Mouse (Mus musculus): ENCODE measurements around the gene Zfp36. TPM values are rescaled to one million over a fixed set of nuclear protein-coding genes. Genes with fewer than 3 reads are reported as not detected.

Gene Zfp36
- total RNA-seq, 2 experiments from 2014 or later = 11.4 to 27.2 TPM

GRCm38 (mm10) chr7:28384162-28384561, 4.1 kb upstream of the Zfp36 start:
- DNase-seq = no peak

DNA sequence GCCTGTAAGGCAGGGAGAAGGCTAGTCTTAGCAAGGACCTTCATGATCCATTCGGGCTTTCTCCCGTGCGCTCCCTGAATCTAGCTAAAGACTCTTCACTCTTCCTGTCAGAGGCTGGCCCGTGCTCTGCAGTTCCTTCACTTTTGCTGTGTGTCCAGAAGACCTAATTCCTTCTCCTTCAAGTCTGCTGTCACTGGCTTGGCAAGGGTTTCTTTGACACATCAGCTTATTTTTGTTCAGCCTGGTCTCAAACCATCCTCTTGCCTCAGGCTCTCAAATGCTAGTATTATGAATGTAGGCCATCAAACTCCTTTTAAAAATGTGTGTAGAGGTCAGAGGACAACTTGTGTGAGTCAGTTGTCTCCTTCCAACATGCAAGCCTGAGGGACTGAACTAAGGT, 3.6 kb upstream of the Zfp36 start:
- DNase-seq = no peak

GRCm38 (mm10) chr7:28382981-28383396, 2.9 kb upstream of the Zfp36 start:
- peak; percentile 66 for DNase-seq

DNA sequence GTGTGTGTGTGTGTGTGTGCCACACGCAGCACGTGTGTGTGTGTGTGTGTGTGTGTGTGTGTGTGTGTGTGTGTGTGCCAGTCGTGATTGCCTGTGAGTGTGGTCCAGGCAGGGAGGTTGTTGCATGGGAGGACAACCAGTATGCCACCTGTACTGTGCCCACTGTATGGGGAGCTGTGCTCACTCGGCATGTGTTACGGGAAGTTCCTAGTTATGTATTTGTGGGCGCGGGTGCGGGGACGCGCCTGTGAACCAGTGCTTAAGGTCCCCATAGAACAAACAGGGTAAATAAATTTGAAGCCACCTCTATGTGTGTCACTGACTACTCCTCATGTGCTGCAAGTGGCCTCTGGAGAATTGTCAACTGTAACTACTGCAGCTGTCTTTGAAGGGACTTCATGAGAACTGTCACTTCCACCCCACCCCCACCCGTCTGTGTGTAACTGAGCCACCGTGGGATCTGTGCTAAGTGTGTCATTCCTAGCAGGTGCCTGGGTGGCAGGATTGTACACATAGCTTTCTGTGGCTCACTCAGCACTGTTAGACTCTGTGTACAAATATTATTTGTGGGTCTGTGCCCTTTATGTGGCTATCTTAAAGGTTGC, 2.4 kb upstream of the Zfp36 start:
- no peak for DNase-seq

DNA sequence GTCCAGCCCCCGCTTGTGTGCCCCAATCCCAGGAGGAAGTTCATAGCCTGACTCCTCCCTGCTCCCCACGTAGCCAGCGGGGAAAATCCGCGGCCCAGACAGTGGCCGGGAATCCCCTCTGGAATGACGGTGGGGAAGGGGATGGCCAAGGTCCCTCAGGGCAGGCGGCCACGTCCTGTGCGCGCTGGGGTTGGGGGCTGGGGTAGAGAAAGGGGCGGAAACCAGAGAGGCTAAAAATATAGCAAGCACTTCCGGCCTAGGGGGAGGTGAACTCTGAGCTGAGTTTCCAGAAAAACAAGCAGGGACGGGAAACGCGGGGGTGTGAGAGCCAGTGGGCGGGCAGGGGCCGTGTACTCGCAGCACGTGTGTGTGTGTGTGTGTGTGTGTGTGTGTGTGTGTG, 1.9 kb upstream of the Zfp36 start:
- peak; percentile 88 for DNase-seq

DNA sequence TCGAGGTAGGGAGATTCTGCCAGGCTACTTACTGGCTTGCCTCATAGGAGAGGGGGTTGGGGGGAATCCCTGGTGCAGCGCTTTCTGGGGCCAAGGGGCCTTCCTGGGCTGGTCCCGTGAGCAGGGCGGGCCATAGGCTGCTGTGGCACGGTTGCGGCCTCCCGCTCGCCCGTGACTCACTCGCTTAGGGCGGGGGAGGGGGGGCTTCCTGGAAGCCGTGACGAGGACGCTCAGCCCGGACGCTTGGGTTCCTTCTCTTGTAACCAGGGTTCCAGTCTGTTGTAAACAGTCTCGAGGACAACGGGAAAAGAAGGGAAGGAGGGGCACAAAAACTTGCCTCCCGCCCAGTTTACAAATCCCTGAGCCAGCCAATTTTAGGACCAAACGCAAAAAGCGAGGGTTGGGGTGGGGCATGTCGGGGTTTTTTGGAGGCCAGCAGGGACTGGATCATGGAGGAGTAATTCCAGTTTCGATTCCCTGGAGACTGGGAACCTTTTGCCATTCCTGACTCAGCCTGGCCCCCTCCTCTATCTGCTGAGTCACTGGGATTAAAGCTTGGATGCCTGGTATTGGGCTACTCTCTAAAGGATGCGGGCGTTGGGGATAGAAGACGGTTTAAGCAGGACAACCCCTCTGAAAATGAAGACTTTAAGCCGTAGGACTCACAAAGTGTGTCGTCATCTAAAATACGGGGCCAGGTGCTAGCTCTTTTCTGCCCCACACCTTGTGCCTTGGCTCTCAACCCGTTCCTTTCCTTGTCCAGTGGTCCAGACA, 1.2 kb upstream of the Zfp36 start:
- DNase-seq = peak; percentile 90

DNA sequence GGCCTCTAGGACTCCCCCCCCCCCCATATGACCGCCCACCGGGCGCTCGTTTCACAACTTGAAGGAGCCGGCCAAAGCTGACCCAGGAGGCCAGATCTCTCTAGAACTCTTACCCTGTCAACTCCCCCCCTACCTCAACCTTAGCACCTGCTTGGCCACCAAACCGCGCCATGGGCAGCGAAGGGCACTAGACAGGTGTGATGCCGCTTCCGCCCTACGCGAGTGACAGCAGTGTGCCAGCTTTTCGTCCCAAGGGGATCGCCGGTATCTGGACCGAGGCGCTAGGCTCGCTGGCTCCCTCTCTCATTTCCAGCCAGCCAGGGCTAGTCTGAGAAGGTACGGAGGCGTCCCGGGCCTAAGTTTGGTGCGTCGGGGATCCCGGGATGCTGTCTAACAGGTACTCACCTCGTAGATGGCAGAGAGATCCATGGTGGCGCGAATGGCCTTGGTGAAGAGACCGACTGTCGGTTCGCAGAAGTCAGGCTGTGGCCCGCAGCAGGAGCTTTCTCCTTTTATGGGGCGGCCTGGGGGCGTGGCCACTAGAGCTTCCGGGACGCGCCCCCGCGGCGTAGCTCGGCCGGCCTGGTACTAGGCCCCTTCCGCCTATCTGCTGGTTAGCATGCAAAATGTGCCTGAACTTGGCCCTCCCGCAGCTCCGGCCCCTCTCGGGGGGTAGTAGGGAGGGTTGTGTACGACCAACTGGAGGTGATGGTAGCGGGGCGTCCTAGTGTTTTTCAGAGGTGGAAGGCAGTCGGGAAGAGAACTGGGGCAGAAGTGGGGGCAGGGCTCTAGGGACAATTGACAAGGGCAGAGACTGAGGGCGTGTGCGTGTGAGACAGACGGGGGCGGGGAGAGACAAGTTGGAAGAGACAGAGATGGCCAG, 1.0 kb downstream of the Zfp36 start:
- DNase-seq = peak; percentile 98

DNA sequence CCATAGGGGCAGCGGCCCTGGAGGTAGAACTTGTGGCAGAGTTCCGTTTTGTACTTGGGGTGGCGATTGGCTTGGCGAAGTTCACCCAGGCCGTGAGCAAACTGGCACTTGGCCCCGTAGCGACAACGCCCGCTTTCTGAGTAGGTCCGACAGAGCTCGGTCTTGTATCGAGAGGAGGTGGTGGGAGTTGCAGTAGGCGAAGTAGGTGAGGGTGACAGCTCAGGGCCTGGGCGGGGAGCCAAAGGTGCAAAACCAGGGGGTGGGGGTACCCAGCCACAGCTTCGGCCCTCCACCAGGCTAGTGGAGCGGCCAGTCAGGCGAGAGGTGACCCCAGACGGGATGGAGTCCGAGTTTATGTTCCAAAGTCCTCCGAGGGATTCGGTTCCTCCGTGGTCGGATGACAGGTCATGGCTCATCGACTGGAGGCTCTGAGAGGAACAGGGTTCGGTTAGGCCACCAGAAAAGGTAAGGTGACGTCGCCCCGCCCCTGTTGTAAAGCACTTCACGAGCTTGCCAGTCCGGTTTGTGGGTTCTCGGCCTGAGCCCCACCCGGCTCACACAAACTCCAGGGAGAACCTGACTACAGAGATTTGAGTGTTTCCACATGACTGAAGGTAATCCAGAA, 1.9 kb downstream of the Zfp36 start:
- peak; percentile 62 for DNase-seq

GRCm38 (mm10) chr7:28377190-28378065, 2.6 kb downstream of the Zfp36 start:
- DNase-seq = no peak

GRCm38 (mm10) chr7:28376011-28376771, 3.9 kb downstream of the Zfp36 start:
- peak; percentile 85 for DNase-seq

GRCm38 (mm10) chr7:28375176-28375921, 4.7 kb downstream of the Zfp36 start:
- peak; percentile 93 for DNase-seq

GRCm38 (mm10) chr7:28374647-28375046, 5.4 kb downstream of the Zfp36 start:
- no peak for DNase-seq

GRCm38 (mm10) chr7:28373891-28374495, 6.1 kb downstream of the Zfp36 start:
- DNase-seq = no peak

- peak; percentile 86 for DNase-seq
These were observed 6.9 kb downstream of the Zfp36 start for GRCm38 (mm10) chr7:28373131-28373581.

DNA sequence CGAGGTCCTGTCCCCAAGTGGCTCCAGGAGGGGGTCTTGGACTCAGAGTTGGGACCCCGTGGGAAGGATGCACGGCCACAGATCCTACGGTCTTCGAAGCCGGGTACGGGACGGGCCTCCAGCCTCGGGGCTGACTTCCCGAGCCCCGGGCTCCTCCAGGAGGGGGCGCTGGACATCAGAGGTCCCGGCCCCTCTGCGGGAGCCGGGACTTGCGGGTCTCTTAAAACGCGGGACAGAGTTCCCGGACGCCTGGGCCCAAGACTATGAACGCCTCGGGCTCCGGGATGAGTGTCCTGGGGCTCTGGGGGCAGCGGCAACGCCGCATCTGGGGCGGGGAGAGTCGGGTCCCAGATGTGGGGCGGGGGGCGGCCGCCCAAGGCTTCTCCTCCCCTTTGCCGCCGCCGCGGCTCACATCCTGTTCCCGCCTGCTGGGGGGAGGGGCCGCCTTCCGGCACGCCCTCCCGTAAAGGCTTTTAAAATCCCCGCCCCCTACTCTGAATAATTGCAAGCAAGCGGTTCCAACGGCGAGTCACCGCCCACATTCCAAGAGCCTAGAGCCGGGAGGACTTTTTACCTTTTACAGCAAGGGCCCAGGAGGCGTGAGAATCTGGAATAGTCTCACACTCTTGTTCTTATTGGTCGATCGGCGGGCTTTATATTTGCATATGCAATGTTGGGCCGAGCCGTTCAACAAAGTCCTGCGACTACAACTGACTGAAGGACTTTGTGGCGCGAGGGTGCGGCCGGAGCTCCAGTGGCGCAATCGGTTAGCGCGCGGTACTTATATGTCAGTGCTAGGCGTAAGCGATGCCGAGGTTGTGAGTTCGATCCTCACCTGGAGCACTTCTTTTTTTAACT, 7.6 kb downstream of the Zfp36 start, which contains the start of gene Plekhg2:
Plekhg2 (minus strand) TSS at position 349 of the 858 bp plus-strand sequence.
- peak; percentile 99 for DNase-seq

GRCm38 (mm10) chr7:28371514-28371989, 8.5 kb downstream of the Zfp36 start:
- DNase-seq = peak; percentile 72

DNA sequence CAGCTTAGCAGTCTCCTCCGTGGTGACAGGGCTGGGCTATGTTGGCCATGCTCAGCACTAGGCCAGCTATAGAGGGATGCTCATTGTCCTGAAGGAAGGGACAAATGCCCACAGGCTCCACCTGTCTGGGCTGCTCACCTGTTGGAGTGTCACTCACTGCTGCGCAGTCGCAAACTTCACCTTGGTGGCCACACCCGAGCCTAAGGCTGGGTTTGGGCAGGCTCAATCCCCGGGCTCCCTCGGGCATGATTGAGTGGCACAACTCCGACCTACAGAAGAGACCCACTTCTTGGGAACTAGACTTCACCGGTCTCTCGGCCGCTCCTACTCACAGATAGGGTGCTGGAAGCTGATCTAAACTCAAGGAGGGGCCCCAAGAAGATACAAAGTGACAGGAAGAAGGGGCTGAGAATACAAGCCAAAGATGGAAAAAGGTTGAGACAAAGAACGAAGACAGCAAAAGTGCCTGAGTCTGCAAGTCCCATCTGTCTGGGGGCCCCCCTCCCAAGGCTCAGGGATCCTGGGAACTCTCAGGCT, 9.0 kb downstream of the Zfp36 start:
- no peak for DNase-seq

DNA sequence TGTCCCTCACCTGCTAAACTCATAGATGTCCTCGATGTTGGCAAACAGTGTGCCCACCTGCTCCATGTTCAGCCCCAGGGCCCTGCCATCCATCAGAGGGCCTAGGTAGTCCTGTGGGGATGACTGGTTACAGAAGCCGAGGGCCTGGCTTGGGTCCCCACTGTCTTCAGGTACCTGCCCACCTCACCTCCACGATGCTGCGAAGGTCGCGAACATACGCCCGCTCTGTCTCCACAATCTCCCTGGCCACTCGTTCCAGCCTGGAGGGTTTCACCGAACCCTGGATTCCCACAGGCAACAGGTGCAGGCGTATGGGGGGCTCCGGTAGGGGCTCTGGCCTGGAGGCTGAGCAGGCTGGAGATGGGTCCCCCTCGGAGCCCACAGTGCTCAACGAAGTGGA, 10.0 kb downstream of the Zfp36 start:
- no peak for DNase-seq
